Mouse (Mus musculus) embryonic facial prominence, embryonic 11.5 days (tissue): ENCODE results near the gene Ddx54. TPM values are rescaled to one million over a fixed set of nuclear protein-coding genes. Genes with fewer than 3 reads are reported as not detected.

Experiments
- ATAC-seq: fragments of 200-750 bp; cut with Nextera tagmentation; replicated peaks from 2 replicates; pipeline ENCODE4 v1.8.0; 2017; ENCODE audit warnings: low read depth; ENCODE audit not compliant: insufficient number of reproducible peaks, low FRiP score, low TSS enrichment
- DNase-seq: peaks from one replicate; pipeline ENCODE4 v3.0.0-alpha.2; 2015; ENCODE audit warnings: low spot score
- H3K27ac ChIP-seq: fragments of 300-500 bp; sonication (generic); replicated peaks from 2 replicates; pipeline ENCODE4 v1.5.1; 2014; ENCODE audit warnings: mild to moderate bottlenecking, low read depth, low read length, control low read depth
- H3K27me3 ChIP-seq: fragments of 300-500 bp; sonication (generic); 2 replicates; pipeline ENCODE4 v1.6.1; 2014; ENCODE audit warnings: mild to moderate bottlenecking, low read length, moderate library complexity, mixed read lengths; ENCODE audit not compliant: control insufficient read depth, insufficient read depth
- H3K36me3 ChIP-seq: fragments of 300-500 bp; sonication (generic); replicated peaks from 2 replicates; pipeline ENCODE4 v1.6.1; 2014; ENCODE audit warnings: low read depth, mild to moderate bottlenecking, low read length, moderate library complexity, mixed read lengths; ENCODE audit not compliant: control insufficient read depth, insufficient read depth
- H3K4me1 ChIP-seq: fragments of 300-500 bp; sonication (generic); 2 replicates; pipeline ENCODE4 v1.6.1; 2014; ENCODE audit warnings: low read length, mixed read lengths; ENCODE audit not compliant: control insufficient read depth, insufficient read depth
- H3K4me2 ChIP-seq: fragments of 300-500 bp; sonication (generic); 2 replicates; pipeline ENCODE4 v1.6.1; 2014; ENCODE audit warnings: low read depth, mild to moderate bottlenecking, control low read depth, low read length, moderate library complexity
- H3K4me3 ChIP-seq: fragments of 300-500 bp; sonication (generic); 2 replicates; pipeline ENCODE4 v1.5.1; 2014; ENCODE audit warnings: low read depth, low read length, control low read depth
- H3K9ac ChIP-seq: fragments of 300-500 bp; sonication (generic); replicated peaks from 2 replicates; pipeline ENCODE4 v1.6.1; 2014; ENCODE audit warnings: mild to moderate bottlenecking, control low read depth, low read length
- H3K9me3 ChIP-seq: fragments of 300-500 bp; sonication (generic); replicated peaks from 2 replicates; pipeline ENCODE4 v1.6.1; 2016; ENCODE audit warnings: mild to moderate bottlenecking, low read length, inconsistent platforms, mixed read lengths; ENCODE audit not compliant: control insufficient read depth
- WGBS: fragments of 180-500 bp; shearing (Covaris S2); extraction: QIAGEN DNeasy Blood & Tissue Kit; methylation state at CpG from one replicate; pipeline ENCODE4 v1.1.7; 2014; 5-methylcytosine and 5-hydroxymethylcytosine counted together
- polyA plus RNA-seq: library from polyadenylated mRNA; unstranded; fragments of >200 nt; fragmentation: Nextera tagmentation; extraction: Ambion mirVana; gene quantifications from 2 replicates; pipeline ENCODE4 v1.2.1, GENCODE M21; 2014

The Ddx54 gene
- polyA plus RNA-seq, 1 experiment from 2014 or later: 28.9 TPM

- WGBS: 94% methylated on average over 6 of the region's 6 CpGs
- no peaks in the 10 kb centered on the region for H3K36me3 ChIP-seq
- no peaks in the 10 kb centered on the region for H3K9me3 ChIP-seq
- no peak overlapping the region for H3K9ac ChIP-seq
- H3K4me2 ChIP-seq: no peak overlapping the region
- DNase-seq (no peak), ATAC-seq (no peak)
- no peak overlapping the region for H3K4me3 ChIP-seq
- no peaks in the 10 kb centered on the region for H3K27me3 ChIP-seq
- no peak overlapping the region for H3K27ac ChIP-seq
- no peaks in the 10 kb centered on the region for H3K4me1 ChIP-seq
Observed at GRCm38 (mm10) chr5:120599625-120600024, 12.9 kb upstream of the Ddx54 start.

DNA sequence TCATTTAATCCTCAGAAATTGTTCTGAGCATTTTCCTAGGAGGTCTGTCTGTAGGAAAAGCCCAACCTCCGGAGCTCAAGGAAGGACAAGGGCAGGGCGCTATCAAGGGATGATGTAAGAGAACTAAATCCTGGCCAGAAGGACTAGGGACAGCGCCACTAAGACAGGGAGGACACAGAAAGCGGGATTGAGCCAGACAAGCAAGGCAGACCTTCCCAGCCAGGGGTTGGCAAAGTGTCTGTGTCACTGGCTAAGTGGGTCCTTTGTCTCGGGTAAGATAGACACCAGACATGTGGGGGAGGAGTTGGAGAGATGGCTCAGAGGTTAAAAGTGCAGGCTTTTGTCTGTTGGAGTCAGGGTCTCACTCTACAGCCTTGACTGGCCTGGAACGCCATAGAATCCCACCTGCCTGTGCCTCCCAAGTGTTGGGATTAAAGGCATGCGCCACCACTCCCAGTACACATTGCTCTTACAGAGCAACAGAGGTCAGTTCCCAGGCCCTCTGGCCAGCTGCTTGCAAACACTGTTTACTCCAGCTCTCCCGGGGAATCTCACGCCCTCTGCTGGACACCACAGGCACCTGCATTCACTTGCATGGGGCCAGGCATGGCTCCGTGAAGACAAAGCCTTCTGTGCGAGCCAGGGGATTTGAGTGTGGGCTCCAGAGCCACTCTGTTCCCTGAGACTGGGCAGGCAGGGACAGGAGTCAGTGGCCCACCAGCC is 11.4 kb upstream of the Ddx54 start:
- H3K4me3 ChIP-seq: no peak overlapping the region
- H3K27me3 ChIP-seq: no peaks in the 10 kb centered on the region
- no peaks in the 10 kb centered on the region for H3K4me1 ChIP-seq
- WGBS: 55% methylated on average over 11 of the region's 11 CpGs
- no peaks in the 10 kb centered on the region for H3K9me3 ChIP-seq
- H3K27ac ChIP-seq: no peak overlapping the region
- no peak for DNase-seq
- H3K9ac ChIP-seq: no peak overlapping the region
- H3K4me2 ChIP-seq: no peak overlapping the region
- H3K36me3 ChIP-seq: no peaks in the 10 kb centered on the region
- ATAC-seq: no peak

DNA sequence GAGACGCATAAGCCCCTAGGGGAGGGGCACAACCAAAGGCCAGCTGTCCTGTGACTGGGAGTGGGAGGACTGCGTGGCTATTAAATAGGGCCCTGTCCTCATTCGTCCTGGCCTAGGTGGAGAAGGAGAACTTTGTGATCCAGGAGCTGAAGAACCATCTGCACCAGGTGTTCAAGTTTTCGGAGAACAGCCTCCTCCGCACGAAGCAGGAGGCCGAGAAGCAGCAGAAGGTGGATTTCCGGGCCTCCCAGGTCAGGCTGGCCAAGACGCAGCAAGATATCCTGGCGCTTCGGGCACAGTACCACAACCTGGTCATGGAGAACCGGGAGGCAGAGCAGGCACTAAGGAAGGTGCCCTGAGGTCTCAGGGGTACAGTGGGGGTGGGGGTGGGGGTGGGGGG is 10.3 kb upstream of the Ddx54 start:
- Histone ChIP-seq H3K27ac (no peak overlapping the region), H3K27me3 (no peaks in the 10 kb centered on the region)

DNA sequence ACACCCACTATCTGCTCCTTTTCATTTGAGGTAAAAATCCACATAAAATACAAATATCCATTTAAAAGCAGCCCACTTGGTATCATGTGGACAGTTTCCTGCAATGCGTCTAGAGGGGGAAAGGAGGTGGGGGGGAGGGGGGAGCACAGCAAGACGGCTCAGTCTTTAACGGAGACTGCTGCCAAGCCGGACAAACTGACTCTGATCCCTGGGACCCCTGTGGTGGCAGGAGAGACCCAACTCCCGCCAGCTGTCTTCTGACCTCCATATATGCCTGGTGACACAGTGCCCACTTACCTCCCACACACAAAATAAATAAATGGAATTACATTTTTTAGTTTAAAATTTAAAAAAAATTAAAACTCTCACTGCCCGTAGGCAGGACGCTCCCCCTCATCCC is 9.0 kb upstream of the Ddx54 start:
- Histone ChIP-seq H3K9me3 (no peaks in the 10 kb centered on the region), H3K36me3 (no peaks in the 10 kb centered on the region), H3K9ac (no peak overlapping the region), H3K4me2 (no peak overlapping the region), H3K4me3 (no peak overlapping the region), H3K4me1 (no peaks in the 10 kb centered on the region), H3K27me3 (no peaks in the 10 kb centered on the region), H3K27ac (no peak overlapping the region)
- 57% methylated on average over 7 of the region's 7 CpGs for WGBS
- DNase-seq (no peak), ATAC-seq (no peak)

More for the DNA sequence above, 10.3 kb upstream of the Ddx54 start:
- Histone ChIP-seq H3K36me3 (no peaks in the 10 kb centered on the region), H3K9me3 (no peaks in the 10 kb centered on the region), H3K9ac (no peak overlapping the region), H3K4me1 (no peaks in the 10 kb centered on the region), H3K4me2 (no peak overlapping the region), H3K4me3 (no peak overlapping the region)
- 87% methylated on average over 12 of the region's 12 CpGs for WGBS
- ATAC-seq: no peak
- no peak for DNase-seq

DNA sequence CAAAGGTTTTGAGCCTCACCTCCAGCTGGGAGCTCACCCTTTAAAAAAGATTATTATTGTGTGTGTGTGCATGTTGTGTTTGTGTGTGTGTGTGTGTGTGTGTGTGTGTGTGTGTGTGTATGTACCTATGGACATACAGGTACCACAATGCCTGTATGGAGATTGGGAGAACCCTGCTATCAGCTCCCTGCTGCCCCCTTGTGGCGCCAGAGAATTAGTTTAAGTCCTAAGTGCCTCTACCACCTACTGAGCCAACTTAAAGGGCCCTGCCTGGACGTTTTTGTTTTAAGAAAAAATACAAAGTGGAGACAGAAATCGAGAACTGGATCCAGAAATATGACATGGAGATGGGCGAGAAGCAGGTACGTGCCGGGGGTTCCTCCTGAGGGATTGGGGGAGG is 7.7 kb upstream of the Ddx54 start:
- peak; percentile 92 for DNase-seq
- 3% methylated on average over 6 of the region's 6 CpGs for WGBS

DNA sequence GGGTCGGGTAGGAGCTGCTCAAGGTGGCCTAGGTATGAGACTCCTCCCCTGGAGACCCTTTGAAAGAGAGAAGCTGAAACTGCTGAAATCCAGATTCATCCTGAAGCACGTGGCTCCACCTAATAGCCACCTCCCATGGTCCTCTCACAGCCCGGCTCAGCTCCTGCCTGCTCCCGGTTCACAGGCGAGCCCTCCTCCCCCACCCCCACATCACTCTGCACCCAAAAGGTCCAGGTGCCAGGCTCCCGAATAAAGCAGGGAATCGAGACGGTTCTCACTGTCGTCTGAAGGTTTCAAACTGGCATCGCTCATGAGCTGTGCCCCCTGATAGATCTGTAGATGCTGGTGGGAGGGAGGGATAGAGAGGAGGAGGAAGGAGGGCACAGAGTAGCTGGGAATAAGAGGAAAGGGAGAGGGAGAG is 7.3 kb upstream of the Ddx54 start:
- Histone ChIP-seq H3K4me2 (peak overlapping the region; percentile 27), H3K4me1 (no peaks in the 10 kb centered on the region), H3K27me3 (no peaks in the 10 kb centered on the region), H3K27ac (no peak overlapping the region), H3K4me3 (peak overlapping the region; percentile 20), H3K9me3 (no peaks in the 10 kb centered on the region), H3K9ac (peak overlapping the region; percentile 4; the same call in 1 of the 2 replicates), H3K36me3 (no peaks in the 10 kb centered on the region)
- peak; percentile 54 for ATAC-seq
- 6% methylated on average over 10 of the region's 10 CpGs for WGBS
- DNase-seq: no peak

More for the DNA sequence above, 7.7 kb upstream of the Ddx54 start:
- H3K9me3 ChIP-seq: no peaks in the 10 kb centered on the region
- no peaks in the 10 kb centered on the region for H3K36me3 ChIP-seq
- H3K4me3 ChIP-seq: peak overlapping the region; percentile 20
- no peak overlapping the region for H3K9ac ChIP-seq
- H3K27me3 ChIP-seq: no peaks in the 10 kb centered on the region
- H3K27ac ChIP-seq: no peak overlapping the region
- ATAC-seq: 0 out of 2 replicates have a peak, but pooled peaks have one; percentile 5
- no peaks in the 10 kb centered on the region for H3K4me1 ChIP-seq
- H3K4me2 ChIP-seq: peak overlapping the region; percentile 27

DNA sequence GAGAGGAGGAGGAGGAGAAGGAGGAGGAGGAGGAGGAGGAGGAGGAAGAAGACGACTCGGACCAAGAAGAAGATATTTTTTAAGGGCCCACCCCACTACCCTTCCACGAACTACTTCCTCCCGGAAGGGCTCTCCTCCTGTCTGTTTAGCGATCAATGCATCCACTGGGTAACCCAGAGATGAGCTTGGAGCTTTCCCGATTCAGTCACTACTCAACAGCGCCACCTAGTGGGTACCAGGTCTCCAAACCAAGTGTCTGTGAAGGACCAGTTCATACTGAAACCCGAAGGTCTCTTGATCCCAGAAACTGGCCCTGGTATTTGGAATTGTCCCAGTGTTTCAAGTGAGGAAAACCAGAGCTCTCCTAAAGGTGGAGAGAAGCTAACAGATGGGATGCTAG is 6.9 kb upstream of the Ddx54 start:
- no peak overlapping the region for H3K27ac ChIP-seq
- 1% methylated on average over 6 of the region's 8 CpGs for WGBS
- peak overlapping the region; percentile 27 for H3K4me2 ChIP-seq
- H3K27me3 ChIP-seq: no peaks in the 10 kb centered on the region
- no peaks in the 10 kb centered on the region for H3K4me1 ChIP-seq
- ATAC-seq (peak; percentile 36; the same call in 1 of the 2 replicates), DNase-seq (peak; percentile 96)
- H3K9me3 ChIP-seq: no peaks in the 10 kb centered on the region
- no peak overlapping the region for H3K9ac ChIP-seq
- peak overlapping the region; percentile 20 for H3K4me3 ChIP-seq
- H3K36me3 ChIP-seq: no peaks in the 10 kb centered on the region

DNA sequence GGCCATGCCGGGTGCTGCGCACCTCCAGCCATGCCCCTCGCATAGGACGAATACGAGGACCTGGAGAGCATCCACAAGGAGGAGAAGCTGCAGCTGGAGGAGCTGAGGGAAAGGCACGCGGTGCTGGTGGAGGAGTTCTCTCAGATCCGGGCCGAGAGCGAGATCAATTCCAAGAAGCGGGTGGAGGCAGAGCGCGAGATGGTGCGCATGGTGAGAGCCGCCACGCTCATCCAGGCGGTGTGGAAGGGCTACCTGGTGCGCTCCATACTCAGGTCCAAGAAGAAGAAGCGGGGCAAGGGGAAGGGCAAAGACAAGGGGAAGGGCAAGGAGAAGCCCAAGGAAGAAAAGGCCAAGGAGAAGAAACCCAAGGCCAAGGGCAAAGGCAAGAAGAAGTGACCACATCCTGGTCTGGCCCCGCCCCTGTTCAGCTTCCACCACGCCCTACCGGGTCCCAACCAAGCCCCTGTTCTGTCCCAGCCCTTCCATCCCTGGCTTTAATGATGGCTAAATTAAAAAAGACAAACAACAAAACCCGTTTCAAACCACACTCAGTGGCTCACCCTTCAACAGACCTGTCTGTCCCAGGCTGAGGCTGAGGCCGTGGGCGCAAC is 5.8 kb upstream of the Ddx54 start:
- Histone ChIP-seq H3K9ac (no peak overlapping the region; the same call in 1 of the 2 replicates), H3K4me3 (no peak overlapping the region), H3K4me1 (peaks cover 3% of the 10 kb centered on the region), H3K36me3 (no peaks in the 10 kb centered on the region), H3K27me3 (no peaks in the 10 kb centered on the region), H3K4me2 (no peak overlapping the region), H3K27ac (no peak overlapping the region), H3K9me3 (no peaks in the 10 kb centered on the region)
- whole genome bisulfite sequencing: 68% methylated on average over 25 of the region's 25 CpGs
- ATAC-seq: no peak
- DNase-seq: no peak
